Mouse (Mus musculus) thymus, adult 2 months (tissue): ENCODE data around the gene Nmnat2.

ENCODE experiments used
- CTCF ChIP-seq: fragments of 200-500 bp; IDR thresholded peaks from 2 replicates; pipeline ENCODE4 v1.5.1; 2012; ENCODE audit warnings: mild to moderate bottlenecking, control low read depth, low read length, moderate library complexity, borderline replicate concordance; ENCODE audit not compliant: control insufficient read depth, poor library complexity, insufficient read depth; ENCODE audit errors: extremely low read depth
- POLR2A ChIP-seq: fragments of 200-500 bp; IDR thresholded peaks from 2 replicates; pipeline ENCODE4 v1.6.1; 2012; ENCODE audit warnings: mild to moderate bottlenecking, low read length, control low read depth, moderate library complexity; ENCODE audit not compliant: control insufficient read depth, poor library complexity, insufficient read depth; ENCODE audit errors: extremely low read depth

DNA sequence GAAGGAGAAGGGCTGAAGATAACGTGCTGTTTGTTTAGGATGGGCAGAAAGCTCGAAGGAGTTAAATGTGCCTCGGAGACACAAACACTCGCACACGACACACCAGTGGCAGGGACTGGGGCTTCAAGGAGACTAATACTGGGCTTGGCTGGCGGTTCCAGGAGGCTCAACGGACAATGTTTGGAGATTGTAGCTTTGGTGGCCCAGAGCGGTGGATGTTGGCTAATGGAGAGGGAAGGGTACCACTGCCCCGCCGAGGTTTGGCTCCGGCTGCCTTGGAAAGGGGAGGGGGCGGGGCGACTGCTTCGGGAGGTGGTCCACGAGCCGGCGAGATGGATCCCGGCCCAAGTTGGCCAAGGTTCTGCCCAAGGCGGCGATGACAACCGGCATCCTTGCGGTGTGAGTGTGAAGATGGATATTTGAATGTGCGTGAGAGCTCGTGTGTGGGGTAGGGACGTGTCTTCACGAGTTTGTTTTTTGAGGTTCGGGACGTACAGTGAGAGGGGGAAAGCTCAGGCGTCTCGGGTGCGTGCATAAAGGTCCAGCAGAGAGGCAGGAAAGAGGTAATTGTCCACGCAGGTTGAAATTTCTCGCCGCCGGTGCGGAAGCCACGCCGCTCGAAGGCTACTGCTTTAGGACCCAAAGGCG lies 895 bp downstream of the Nmnat2 start:
- no peak for TF ChIP-seq CTCF
- TF ChIP-seq POLR2A, result no peak
